Mouse (Mus musculus): ENCODE results near the gene Lipt2.

The Lipt2 gene

GRCm38 (mm10) chr7:100159105-100159841, at the start of gene Lipt2:
Lipt2 (plus strand) TSS chr7:100159277.
- DNase-seq (ENCODE audit: low spot score): peak; percentile 78

GRCm38 (mm10) chr7:100111506-100111905, 47.6 kb upstream of the Lipt2 start:
- DNase-seq (ENCODE audit: low spot score): no peak

- DNase-seq (ENCODE audit: low spot score): no peak
These were observed 45.3 kb upstream of the Lipt2 start for GRCm38 (mm10) chr7:100113821-100114220.

- no peak for DNase-seq (ENCODE audit: low spot score)
These were observed 44.8 kb upstream of the Lipt2 start for GRCm38 (mm10) chr7:100114279-100114678.

- DNase-seq (ENCODE audit: low spot score): peak; percentile 60
These were observed 38.3 kb upstream of the Lipt2 start for GRCm38 (mm10) chr7:100120791-100121261.

DNA sequence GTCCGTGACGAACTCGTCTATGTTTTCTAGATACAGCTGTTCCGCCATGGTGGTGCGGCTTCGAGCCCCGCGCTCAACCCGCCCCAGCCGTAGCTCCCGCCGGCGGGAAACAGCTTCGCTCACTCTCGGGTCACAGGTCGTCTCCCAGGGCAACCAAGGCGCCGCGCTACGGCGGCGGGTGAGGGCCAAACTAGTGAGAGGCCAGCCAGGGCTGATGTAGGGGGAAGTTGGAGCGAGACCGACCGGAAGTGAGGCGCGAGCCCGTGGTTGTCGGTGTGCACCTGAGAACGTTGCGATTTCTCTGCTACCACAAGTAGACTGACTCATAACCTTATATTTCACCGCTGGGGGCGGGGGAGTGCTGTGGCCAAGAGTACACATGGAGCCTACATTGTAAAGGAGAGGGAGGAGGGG, 37.7 kb upstream of the Lipt2 start, which contains the start of gene Pold3:
TSS of gene Pold3 (minus strand) at position 190 of the 414 bp plus-strand sequence.
- DNase-seq (ENCODE audit: low spot score): peak; percentile 98

- DNase-seq (ENCODE audit: low spot score): peak; percentile 45
These were observed 35.6 kb upstream of the Lipt2 start for GRCm38 (mm10) chr7:100123486-100123885.

DNA sequence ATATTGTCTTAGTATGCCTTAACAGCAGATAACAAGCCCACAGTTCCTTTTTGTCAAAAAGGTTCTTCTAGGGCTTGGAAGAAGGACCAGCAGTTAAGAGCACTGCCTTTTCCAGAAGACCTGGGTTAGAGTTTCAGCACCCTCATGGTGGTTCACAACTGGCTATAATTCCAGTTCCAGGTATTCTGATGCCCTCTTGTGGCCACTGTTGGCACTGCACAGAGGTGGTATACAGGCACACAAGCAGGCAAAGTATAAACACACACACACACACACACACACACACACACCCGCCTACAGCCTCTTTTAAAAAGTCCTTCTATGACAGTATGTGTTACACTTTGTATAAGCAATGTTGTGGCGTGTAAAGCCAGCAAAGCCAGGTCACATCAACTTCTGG, 34.9 kb upstream of the Lipt2 start:
- DNase-seq (ENCODE audit: low spot score): peak; percentile 52

DNA sequence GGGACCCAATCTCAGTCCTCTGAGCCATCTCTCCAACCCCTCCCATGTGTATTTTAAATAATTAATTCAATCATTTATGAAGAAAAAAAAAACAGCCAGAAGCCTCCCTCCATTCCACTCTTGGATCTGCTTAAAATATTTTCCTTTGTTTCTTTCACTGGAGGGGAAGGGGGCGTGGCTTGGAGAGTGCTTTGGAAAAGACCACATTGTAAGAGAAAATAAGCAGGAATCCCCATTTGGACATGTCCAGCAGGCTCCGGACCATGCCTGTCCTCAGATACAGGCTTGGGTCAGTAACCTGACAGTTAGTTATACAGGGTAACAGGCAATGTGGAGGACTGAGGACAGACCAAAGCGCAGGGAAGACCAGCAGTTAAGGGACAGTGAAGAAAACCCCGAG, 33.9 kb upstream of the Lipt2 start:
- no peak for DNase-seq (ENCODE audit: low spot score)

GRCm38 (mm10) chr7:100126514-100126913, 32.6 kb upstream of the Lipt2 start:
- no peak for DNase-seq (ENCODE audit: low spot score)

DNA sequence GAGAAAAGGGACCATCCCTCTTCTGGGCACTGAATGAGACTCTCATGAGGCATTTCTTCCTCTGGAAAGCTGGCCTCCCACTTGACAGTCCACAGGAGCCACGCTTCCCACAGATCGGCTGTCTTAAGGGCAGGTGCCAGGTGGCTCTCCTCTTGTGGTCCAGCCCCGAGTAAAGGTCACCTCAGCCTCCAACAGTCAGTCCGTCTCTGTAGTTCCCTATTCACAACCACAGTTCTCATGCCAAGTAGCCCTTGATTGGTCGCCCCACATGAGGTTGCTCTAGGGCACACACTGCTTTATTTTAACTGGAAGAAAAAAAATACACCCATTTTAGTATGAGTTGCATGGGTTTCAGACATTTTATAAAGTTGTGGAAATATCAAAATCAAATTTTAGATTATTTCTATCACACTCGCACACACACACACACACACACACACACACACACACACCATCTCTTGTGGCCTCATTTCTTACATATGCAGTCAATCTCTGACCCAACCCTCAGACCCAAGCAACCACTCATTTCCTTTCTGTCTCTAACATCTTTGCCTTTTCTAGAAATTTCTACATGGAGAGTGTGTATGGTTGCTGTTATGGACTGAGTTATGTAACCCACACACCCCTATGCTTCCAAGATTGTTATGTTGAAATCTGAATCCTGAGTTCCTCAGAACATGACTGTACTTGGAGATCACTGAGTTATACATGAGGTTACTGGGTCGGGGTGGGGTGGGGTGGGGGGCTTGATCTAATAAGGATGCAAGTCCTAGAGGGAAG, 30.6 kb upstream of the Lipt2 start:
- no peak for DNase-seq (ENCODE audit: low spot score)

GRCm38 (mm10) chr7:100130592-100130991, 28.5 kb upstream of the Lipt2 start:
- DNase-seq (ENCODE audit: low spot score): no peak

DNA sequence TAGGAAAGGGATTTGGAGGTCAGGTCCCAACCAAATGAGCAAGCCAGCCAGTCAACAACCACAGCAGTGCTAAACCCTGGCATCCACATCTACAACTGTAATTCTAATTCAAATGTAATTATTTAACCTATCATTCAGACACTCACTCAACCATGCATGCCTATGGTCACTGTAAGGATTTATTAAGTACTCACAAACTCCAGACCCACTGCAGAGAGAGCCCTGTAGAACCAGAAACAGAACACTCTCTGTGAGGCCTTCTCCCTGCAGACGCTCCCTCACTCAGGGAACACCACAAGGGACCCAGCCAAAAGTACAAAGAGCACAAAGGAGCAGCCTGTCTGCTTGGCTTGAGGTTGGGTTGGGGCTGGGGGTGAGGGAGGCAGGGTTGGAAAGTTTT, 26.7 kb upstream of the Lipt2 start:
- DNase-seq (ENCODE audit: low spot score): no peak

- DNase-seq (ENCODE audit: low spot score): no peak
These were observed 22.0 kb upstream of the Lipt2 start for GRCm38 (mm10) chr7:100137038-100137437.

GRCm38 (mm10) chr7:100138075-100138474, 21.0 kb upstream of the Lipt2 start:
- DNase-seq (ENCODE audit: low spot score): no peak

GRCm38 (mm10) chr7:100140591-100140990, 18.5 kb upstream of the Lipt2 start:
- no peak for DNase-seq (ENCODE audit: low spot score)

GRCm38 (mm10) chr7:100148586-100148985, 10.5 kb upstream of the Lipt2 start:
- DNase-seq (ENCODE audit: low spot score): no peak

GRCm38 (mm10) chr7:100150086-100150485, 9.0 kb upstream of the Lipt2 start:
- DNase-seq (ENCODE audit: low spot score): no peak

- DNase-seq (ENCODE audit: low spot score): no peak
These were observed 8.5 kb upstream of the Lipt2 start for GRCm38 (mm10) chr7:100150626-100151025.

GRCm38 (mm10) chr7:100157669-100158068, 1.4 kb upstream of the Lipt2 start:
- no peak for DNase-seq (ENCODE audit: low spot score)

DNA sequence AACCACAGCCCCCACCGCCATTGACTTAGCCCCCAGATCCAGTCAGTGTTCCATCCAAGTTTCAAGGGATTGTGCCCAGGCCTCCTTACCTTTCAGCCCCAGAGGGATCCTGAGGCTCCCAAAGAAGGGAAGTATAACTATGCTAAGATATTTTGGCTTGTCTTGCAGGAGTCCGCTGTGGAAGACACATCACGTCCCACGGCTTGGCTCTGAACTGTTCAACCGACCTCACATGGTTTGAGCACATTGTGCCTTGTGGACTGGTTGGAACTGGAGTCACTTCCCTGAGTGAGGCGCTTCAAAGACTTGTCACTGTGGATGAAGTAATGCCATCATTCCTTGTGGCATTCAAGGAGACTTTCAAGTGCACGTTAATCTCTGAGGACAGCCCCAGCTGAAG, 929 bp downstream of the Lipt2 start:
- no peak for DNase-seq (ENCODE audit: low spot score)

DNA sequence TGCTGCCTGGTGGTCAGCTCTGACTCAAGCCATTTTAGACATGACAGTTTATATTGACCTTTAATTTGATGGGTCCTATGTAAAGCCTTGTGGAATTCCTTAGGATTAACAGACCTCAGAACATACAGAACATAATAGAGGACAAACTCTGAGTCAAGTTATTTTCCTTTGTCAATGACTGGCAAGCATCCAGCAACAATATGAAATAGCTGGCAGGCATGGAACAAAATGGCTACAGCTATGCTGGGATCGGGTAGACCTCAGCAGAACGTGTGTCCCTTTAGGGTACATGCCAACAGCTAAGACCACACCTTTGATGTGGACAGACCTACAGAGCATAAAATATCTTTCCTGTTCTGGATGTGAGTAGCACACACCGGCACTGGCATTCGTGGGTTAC, 4.4 kb downstream of the Lipt2 start:
- DNase-seq (ENCODE audit: low spot score): no peak

- no peak for DNase-seq (ENCODE audit: low spot score)
These were observed 9.6 kb downstream of the Lipt2 start for GRCm38 (mm10) chr7:100168654-100169053.
